Mouse (Mus musculus): ENCODE results near the gene Tax1bp1.

GRCm38 (mm10) chr6:52717493-52718192, 4.1 kb downstream of the Tax1bp1 start:
- no peak for TF ChIP-seq ETS1 (conservative IDR thresholded peaks at IDR 0.05; ENCODE audit: low read depth, low read length)
- TF ChIP-seq CHD2 (IDR thresholded peaks at IDR 0.05; ENCODE audit: low read length) = no peak
- no peak for TF ChIP-seq HCFC1 (IDR thresholded peaks at IDR 0.05; ENCODE audit: low read depth, low read length)
- TF ChIP-seq MAX (IDR thresholded peaks at IDR 0.05; ENCODE audit: low read length) = no peak
- no peak for TF ChIP-seq ZNF384 (IDR thresholded peaks at IDR 0.05; ENCODE audit: low read depth, low read length)
- no peak for TF ChIP-seq CTCF (conservative IDR thresholded peaks at IDR 0.05 in 1 of 2, IDR thresholded peaks at IDR 0.05 in 1 of 2; ENCODE audit: low read depth in 2 of 2, low read length in 2 of 2)
- no peak for TF ChIP-seq POLR2A (IDR thresholded peaks at IDR 0.05; ENCODE audit: low read depth, low read length)
- no peak for TF ChIP-seq SIN3A (IDR thresholded peaks at IDR 0.05; ENCODE audit: low read length)
- TF ChIP-seq POLR2AphosphoS2 (IDR thresholded peaks at IDR 0.05; ENCODE audit: low read depth, low read length) = no peak
- no peak for TF ChIP-seq UBTF (IDR thresholded peaks at IDR 0.05; ENCODE audit: low read depth, low read length)
- no peak for TF ChIP-seq RCOR1 (conservative IDR thresholded peaks at IDR 0.05; ENCODE audit: low read depth, low read length)
- no peak for TF ChIP-seq TCF12 (IDR thresholded peaks at IDR 0.05; ENCODE audit: low read depth, low read length)
- TF ChIP-seq MEF2A (IDR thresholded peaks at IDR 0.05; ENCODE audit: borderline replicate concordance, low read depth, low read length) = no peak
- no peak for TF ChIP-seq MAFK (IDR thresholded peaks at IDR 0.05; ENCODE audit: insufficient replicate concordance, low read length)
